Mouse (Mus musculus): ENCODE measurements around the gene Olfr585.

The Olfr585 gene

GRCm38 (mm10) chr7:103097420-103097819 is at the start of gene Olfr585:
Gene Olfr585 (plus strand): TSS chr7:103097720.
- no peak for DNase-seq (ENCODE audit: low spot score in 2 of 2)

GRCm38 (mm10) chr7:103051000-103051399 is 46.5 kb upstream of the Olfr585 start, which contains the start of gene Olfr583:
Gene Olfr583 (plus strand): TSS chr7:103051300.
- no peak for DNase-seq (ENCODE audit: low spot score in 2 of 2)

GRCm38 (mm10) chr7:103081585-103081984 is 15.9 kb upstream of the Olfr585 start, which contains the start of gene Olfr584:
Gene Olfr584 (plus strand): TSS chr7:103081885.
- no peak for DNase-seq (ENCODE audit: low spot score in 2 of 2)

- DNase-seq (ENCODE audit: low spot score in 2 of 2), result no peak
These were observed 21.9 kb downstream of the Olfr585 start for GRCm38 (mm10) chr7:103119406-103119805.

GRCm38 (mm10) chr7:103125538-103125937 is 28.0 kb downstream of the Olfr585 start, which contains the start of gene Olfr586:
Gene Olfr586 (minus strand): TSS chr7:103125638.
- no peak for DNase-seq (ENCODE audit: low spot score in 2 of 2)

GRCm38 (mm10) chr7:103140579-103140978 is 43.1 kb downstream of the Olfr585 start, which contains the start of gene Olfr588-ps1:
Gene Olfr588-ps1 (plus strand): TSS chr7:103140879.
- DNase-seq (ENCODE audit: low spot score in 2 of 2), result no peak

All from urinary bladder, postnatal 36 days (tissue).